Mouse (Mus musculus) c-Kit-negative CD71-positive TER-119-positive erythroid progenitor cells, embryonic 14.5 days (primary cell): Measurements from ENCODE around the gene Igsf8.

Experiments
- DNase-seq: peaks from one replicate; pipeline ENCODE4 v3.0.0-alpha.2; 2013; ENCODE audit warnings: low read depth, low spot score

The Igsf8 gene

GRCm38 (mm10) chr1:172347382-172347781 is 85.9 kb downstream of the Igsf8 start:
- DNase-seq = no peak

DNA sequence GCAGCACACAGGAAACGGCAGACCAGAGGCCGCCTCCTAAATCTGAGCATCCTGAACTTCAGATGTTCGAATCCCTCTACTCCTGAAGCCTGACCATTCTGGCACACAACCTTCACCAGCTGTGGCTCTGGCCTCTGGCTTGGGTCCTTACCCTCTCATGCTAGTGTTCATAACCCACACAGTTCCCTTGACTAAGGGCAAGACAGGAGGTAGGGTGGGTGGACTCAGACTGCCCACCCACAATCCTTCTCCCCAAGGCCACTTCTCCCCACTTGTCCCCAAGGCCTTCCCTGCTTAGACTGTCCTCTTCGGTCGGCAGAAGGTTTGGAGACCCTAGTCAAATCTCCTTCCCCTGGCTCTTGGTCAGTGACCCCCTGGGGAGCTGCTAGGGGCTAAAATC is 88.1 kb downstream of the Igsf8 start:
- DNase-seq = no peak

DNA sequence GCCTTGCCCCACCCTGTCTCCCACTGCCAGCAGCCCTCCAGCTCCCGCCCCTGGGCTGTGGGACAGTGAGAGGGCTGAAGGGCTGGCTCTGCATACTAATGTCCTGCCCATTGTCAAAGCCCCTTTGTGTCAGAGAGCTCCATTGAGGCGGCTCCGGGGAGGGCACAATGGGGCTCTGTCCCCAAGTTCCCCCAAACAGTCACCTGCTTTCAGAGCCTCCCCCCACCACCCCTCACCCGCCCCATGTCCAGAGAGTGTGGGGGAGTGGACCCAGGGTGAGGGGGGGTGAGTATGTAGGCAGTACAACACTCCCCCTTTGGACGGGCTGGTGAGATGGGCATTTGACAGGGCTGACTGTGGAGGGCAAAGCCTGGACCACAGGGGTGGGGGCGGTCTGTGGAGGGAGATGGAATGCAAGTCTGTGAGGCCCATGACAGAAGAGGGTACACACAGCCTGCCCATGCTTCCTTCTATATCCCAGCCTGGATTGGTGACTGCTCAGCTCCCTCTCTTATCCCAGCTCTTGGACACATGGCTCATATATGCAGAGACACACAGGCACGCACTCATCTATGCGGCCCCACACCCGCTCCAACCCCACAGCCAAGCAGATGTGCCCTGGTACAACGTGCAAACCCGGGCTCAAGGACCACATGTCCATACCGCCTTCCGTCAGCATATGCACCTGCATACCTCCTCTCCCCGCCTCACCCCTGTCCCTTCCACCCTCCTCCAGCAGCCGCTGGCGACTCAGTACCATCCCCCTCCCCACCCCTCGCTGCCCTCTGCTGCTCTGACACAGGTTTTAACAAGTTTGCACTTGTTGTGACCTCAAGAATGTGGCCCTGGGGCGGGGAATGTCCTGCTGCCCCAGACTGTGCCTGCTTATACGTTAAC is 88.7 kb downstream of the Igsf8 start:
- DNase-seq = no peak

- DNase-seq = no peak
Observed at GRCm38 (mm10) chr1:172352001-172352400, 90.6 kb downstream of the Igsf8 start.

DNA sequence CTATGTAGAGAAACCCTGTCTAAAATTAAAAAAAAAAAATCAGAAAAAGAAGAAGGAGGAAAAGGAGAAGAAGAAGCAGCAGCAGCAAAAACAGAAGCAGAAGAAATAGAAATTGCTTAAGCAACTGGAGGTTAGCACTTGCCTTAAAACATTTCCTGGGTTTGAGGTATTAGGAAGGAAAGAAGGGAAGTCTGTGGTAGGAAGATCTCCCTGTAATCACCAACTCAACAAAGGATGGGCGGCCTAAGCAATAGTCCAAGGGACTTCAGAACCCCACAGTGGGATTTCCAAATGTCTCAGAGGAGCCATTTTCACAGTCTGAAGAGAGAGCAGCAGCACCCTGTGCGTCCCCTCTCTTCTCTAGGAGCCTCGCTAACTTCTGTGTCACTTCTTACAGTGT is 91.0 kb downstream of the Igsf8 start:
- DNase-seq = no peak

DNA sequence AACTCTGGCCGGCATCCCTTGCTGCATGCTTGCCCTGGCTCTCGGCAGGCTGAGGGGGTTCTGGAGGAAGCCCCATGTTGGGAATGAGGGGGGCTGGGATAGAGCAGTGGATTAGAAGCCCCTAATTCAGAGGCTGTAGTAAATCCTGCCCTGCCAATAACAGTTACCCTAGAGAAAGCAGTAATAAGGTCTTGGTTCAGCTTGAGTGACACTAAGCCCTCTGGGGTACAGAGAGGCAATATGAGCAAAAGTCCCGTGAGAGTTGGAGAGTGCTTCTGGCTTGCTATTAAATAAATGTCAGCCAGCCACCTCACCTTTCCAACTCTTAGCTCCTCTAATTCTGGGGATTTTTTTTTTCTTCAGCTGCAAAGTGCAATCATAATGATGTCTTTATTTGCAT is 93.9 kb downstream of the Igsf8 start:
- DNase-seq = no peak

DNA sequence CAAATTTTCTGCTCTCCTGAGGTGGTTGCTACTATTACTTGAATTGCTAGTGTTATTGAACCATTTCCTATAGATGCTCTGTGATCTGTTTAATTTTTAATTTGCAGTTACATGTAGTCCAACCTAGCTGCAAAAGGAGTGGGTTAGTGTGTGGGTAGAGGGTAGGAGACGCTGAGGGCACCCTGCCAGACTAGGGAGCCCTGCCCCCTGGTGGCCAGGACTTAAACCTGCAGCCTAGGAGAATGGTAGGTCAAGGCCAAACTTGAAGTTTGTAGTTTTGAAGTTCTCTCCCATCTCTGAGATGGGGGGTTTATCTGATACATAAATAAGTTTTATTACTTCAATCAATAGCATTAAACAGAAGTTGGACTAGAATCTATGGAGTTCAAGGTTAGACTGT is 96.1 kb downstream of the Igsf8 start:
- DNase-seq = peak; percentile 13

GRCm38 (mm10) chr1:172358341-172358740 is 96.9 kb downstream of the Igsf8 start:
- DNase-seq = no peak

DNA sequence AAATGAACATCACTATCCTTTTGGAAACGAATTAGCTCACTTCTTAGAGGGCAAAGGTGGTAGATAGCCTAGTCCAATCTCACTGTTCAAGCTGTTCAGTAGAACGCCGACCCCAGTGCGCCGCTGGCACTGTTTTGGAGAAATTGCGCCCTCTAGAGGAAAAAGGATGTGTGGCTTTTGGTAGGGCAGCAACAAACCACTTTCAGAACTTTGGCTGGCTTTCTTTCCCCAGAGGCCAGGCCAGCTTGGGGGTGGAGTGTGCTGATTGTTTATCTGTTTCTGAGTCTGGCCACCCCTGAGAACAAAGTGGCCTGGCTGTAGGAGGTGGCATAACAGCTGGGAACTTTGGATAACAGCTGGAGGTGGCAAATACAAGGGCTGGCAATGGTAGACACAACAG is 103.2 kb downstream of the Igsf8 start:
- DNase-seq = peak; percentile 73

- DNase-seq = no peak
Observed at GRCm38 (mm10) chr1:172368768-172369418, 107.5 kb downstream of the Igsf8 start.
